In the genomic region with DNA sequence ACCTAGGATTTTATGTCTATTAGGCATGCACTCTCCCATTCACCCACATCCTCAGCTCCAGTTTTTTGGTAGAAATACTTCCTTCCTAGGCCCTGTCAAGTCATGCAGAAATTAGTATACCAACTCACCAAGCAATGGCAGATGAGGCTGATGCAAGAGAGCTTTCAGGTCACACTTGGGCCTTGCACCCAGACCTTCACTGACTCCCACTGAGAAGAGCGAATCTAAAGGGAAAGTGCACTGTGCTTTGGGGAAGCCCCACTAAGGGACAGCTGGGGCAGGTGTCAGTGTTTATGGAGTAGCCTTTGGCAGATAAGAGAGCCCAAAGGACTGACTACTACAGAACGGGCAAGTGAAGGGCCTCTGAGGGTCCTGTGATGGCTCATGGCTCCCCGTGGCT, we compare ENCODE assay signal across 29 mouse cellular contexts.
"Had no signal": no experiment of that assay in that cellular context is flagged by ENCODE, and none has a peak within 500 bp of the region (broad histone marks: within the 10 kb centered on the region; RNA-seq: fewer than 3 reads in every experiment).

No protein-coding gene starts in this region.

- H3K27ac ChIP-seq: limb, embryonic 10.5 days; limb, embryonic 12.5 days; limb, embryonic 13.5 days; limb, embryonic 15.5 days; liver, embryonic 12.5 days; liver, embryonic 13.5 days; liver, embryonic 14.5 days; liver, embryonic 15.5 days; lung, embryonic 15.5 days; macrophage; midbrain, embryonic 10.5 days; midbrain, embryonic 12.5 days; midbrain, embryonic 13.5 days; midbrain, embryonic 15.5 days had no signal

- DNase-seq: left cerebral cortex, postnatal 4 days; liver; liver, embryonic 13.5 days; liver, postnatal 0 days; lung, adult 18-20 months; lung, adult 2 months; lung, embryonic 14.5 days; lung, postnatal 10 days; lung, postnatal 14 days; lung, postnatal 36 days; lung, postnatal 4 days; midbrain, embryonic 14.5 days had no signal

- H3K4me3 ChIP-seq: limb, embryonic 10.5 days; limb, embryonic 12.5 days; limb, embryonic 13.5 days; limb, embryonic 15.5 days; liver, embryonic 12.5 days; liver, embryonic 13.5 days; liver, embryonic 15.5 days; lung, embryonic 15.5 days; megakaryocyte, embryonic 14.5 days; midbrain, embryonic 10.5 days; midbrain, embryonic 12.5 days; midbrain, embryonic 13.5 days; midbrain, embryonic 15.5 days; myocyte had no signal

- H3K9me3 ChIP-seq: limb, embryonic 10.5 days; limb, embryonic 12.5 days; limb, embryonic 13.5 days; limb, embryonic 15.5 days; liver, embryonic 12.5 days; liver, embryonic 13.5 days; liver, embryonic 15.5 days; lung, embryonic 15.5 days; megakaryocyte, embryonic 14.5 days; midbrain, embryonic 10.5 days; midbrain, embryonic 12.5 days; midbrain, embryonic 13.5 days; midbrain, embryonic 15.5 days had no signal

- H3K9ac ChIP-seq: limb, embryonic 12.5 days; limb, embryonic 13.5 days; limb, embryonic 15.5 days; liver, embryonic 12.5 days; liver, embryonic 13.5 days; liver, embryonic 14.5 days; liver, embryonic 15.5 days; liver, postnatal 0 days; lung, embryonic 14.5 days; lung, embryonic 15.5 days; midbrain, embryonic 12.5 days; midbrain, embryonic 13.5 days; midbrain, embryonic 15.5 days had no signal

- H3K4me2 ChIP-seq: limb, embryonic 12.5 days; limb, embryonic 13.5 days; limb, embryonic 15.5 days; liver, embryonic 11.5 days; liver, embryonic 12.5 days; liver, embryonic 13.5 days; liver, embryonic 15.5 days; lung, embryonic 14.5 days; lung, embryonic 15.5 days; midbrain, embryonic 11.5 days; midbrain, embryonic 12.5 days; midbrain, embryonic 13.5 days; midbrain, embryonic 15.5 days had no signal

- H3K36me3 ChIP-seq: limb, embryonic 10.5 days; limb, embryonic 12.5 days; limb, embryonic 13.5 days; limb, embryonic 15.5 days; liver, embryonic 12.5 days; liver, embryonic 13.5 days; liver, embryonic 15.5 days; lung, embryonic 15.5 days; midbrain, embryonic 10.5 days; midbrain, embryonic 12.5 days; midbrain, embryonic 13.5 days; midbrain, embryonic 15.5 days had no signal

- H3K27me3 ChIP-seq: limb, embryonic 12.5 days; liver, embryonic 12.5 days; liver, embryonic 13.5 days; liver, embryonic 15.5 days; lung, embryonic 15.5 days; megakaryocyte, embryonic 14.5 days; midbrain, embryonic 12.5 days; midbrain, embryonic 13.5 days; midbrain, embryonic 15.5 days had no signal

- H3K4me1 ChIP-seq: limb, embryonic 10.5 days; liver, embryonic 12.5 days; liver, embryonic 13.5 days; liver, embryonic 15.5 days; megakaryocyte, embryonic 14.5 days; midbrain, embryonic 10.5 days; midbrain, embryonic 12.5 days; midbrain, embryonic 13.5 days; midbrain, embryonic 15.5 days had no signal
